Mouse (Mus musculus): ENCODE data around the gene Zbtb42. TPM values are rescaled to one million over a fixed set of nuclear protein-coding genes. Genes with fewer than 3 reads are reported as not detected.
A peak's percentile ranks its signal among the peaks of the same experiment; 100 is the strongest.

Gene Zbtb42
- 9.4 and 9.8 TPM in 2 replicates for polyA plus RNA-seq (2014; fragmentation: Nextera tagmentation; extraction: Ambion mirVana)

DNA sequence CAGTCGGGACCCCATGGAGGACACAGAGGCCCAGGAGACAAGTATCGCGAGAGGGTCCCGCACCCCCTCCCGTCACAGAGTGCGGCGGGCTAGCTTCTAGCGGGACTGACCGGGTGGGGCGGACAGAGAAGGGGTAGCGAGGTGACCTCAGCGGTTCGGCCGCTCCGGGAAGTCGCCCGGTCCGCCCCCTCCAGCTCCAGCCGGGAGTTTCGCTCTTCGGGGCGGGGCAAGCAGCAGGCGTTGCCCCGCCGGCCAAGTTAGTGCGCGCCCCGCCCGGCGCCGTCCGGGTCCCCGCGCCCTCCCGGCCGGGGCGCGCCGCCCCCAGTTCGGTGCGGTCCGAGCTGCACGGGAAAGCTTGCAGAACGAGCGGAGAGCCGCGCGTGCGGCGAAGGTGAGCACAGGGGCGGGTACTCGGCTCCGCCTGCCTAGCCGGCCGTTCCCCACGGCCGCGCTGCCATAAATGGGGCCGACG is at the start of gene Zbtb42:
Gene Zbtb42 (plus strand): TSS at position 274 of the 472 bp plus-strand sequence.
- under 1% methylated on average over 48 of the region's 60 CpGs for WGBS
- Histone ChIP-seq H3K9ac (ENCODE audit: low read length) (peak within 1 kb of the TSS; percentile 60), H3K36me3 (ENCODE audit: control insufficient read depth, insufficient read depth, low read length) (no peaks in the 10 kb centered on the region), H3K27ac (ENCODE audit: low read depth) (peak within 1 kb of the TSS; percentile 83), H3K4me3 (ENCODE audit: low read depth, low read length) (peak within 1 kb of the TSS; percentile 65), H3K4me1 (replicated peaks; ENCODE audit: control insufficient read depth, insufficient read depth, low read length) (peaks cover 26% of the 10 kb centered on the region), H3K9me3 (ENCODE audit: control insufficient read depth, low read length) (no peaks in the 10 kb centered on the region), H3K27me3 (replicated peaks; ENCODE audit: control insufficient read depth, insufficient read depth, low read length) (peaks cover 15% of the 10 kb centered on the region), H3K4me2 (ENCODE audit: low read length) (peak within 1 kb of the TSS; percentile 94)
- DNase-seq (ENCODE audit: low spot score) (peak; percentile 86), ATAC-seq (replicated peaks; ENCODE audit: low FRiP score, low TSS enrichment, low read depth) (peak; percentile 25)

DNA sequence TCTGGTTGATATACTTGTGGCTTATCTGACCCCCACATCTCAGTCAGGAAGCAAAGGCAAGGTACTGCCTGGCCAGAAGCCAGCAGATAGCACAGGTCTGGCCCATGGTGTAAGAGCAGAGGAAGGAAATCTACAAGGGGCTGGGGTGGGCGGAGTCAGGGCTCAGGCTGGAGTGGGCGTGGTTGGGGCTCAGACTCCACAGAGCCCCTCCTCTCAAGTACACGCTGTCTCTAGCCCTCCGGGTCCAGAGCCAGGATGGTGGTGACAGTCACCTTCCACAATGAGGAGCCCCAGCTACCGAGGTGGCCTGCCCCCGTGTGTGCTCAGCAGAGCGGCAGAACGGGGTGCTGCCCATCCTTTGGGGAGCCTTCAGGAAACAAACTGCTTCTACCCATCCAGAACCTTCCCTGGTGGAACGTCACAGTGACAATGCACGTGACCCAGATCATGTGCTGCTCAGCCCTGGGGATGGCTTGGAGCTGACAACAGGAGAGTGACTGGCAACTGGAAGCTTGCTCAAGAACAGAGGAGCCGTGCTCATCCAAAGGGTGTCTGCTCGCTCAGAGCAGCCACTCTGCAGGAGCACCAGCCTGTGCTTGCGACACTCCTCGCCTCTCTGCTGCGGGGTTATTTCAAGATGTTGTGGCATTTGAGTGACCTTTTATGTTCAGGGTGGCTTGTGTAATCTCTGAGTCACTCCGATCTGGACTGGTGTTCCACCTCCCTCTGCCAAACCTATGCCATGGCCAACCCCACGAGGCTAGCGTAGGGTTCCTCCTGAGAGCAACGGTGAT is 49.5 kb upstream of the Zbtb42 start:
- H3K9me3 ChIP-seq (ENCODE audit: control insufficient read depth, low read length): no peaks in the 10 kb centered on the region
- no peaks in the 10 kb centered on the region for H3K27me3 ChIP-seq (replicated peaks; ENCODE audit: control insufficient read depth, insufficient read depth, low read length)
- ATAC-seq (replicated peaks; ENCODE audit: low FRiP score, low TSS enrichment, low read depth) (peak; percentile 83), DNase-seq (ENCODE audit: low spot score) (peak; percentile 78)
- 0 out of 2 replicates have a peak overlapping the region, but pooled peaks have one; percentile 27 for H3K9ac ChIP-seq (ENCODE audit: low read length)
- no peak overlapping the region for H3K27ac ChIP-seq (ENCODE audit: low read depth)
- H3K4me2 ChIP-seq (ENCODE audit: low read length): peak overlapping the region; percentile 53
- 35% methylated on average over 19 of the region's 19 CpGs for WGBS
- peak overlapping the region; percentile 22; the same call in 1 of the 2 replicates for H3K4me3 ChIP-seq (ENCODE audit: low read depth, low read length)
- no peaks in the 10 kb centered on the region for H3K36me3 ChIP-seq (ENCODE audit: control insufficient read depth, insufficient read depth, low read length)
- H3K4me1 ChIP-seq (replicated peaks; ENCODE audit: control insufficient read depth, insufficient read depth, low read length): peaks cover 23% of the 10 kb centered on the region

DNA sequence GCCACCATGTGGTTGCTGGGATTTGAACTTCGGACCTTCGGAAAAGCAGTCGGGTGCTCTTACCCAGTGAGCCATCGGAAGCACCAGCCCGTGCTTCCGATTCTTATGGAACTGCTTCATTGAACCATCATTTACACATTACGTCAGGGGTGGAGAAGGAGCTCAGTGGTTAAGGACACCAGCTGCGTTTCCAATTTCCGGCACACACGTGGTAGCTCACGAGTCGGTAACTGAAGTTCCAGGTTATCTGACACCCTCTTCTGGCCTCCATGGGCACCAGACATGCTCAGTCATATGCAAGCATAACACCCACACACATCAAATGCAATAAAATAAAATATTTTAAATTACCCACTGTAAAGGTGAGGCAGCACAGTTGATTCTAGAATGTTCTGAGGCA is 48.6 kb upstream of the Zbtb42 start:
- Histone ChIP-seq H3K9ac (ENCODE audit: low read length) (no peak overlapping the region), H3K4me3 (ENCODE audit: low read depth, low read length) (no peak overlapping the region), H3K4me1 (replicated peaks; ENCODE audit: control insufficient read depth, insufficient read depth, low read length) (peaks cover 23% of the 10 kb centered on the region), H3K27ac (ENCODE audit: low read depth) (no peak overlapping the region), H3K4me2 (ENCODE audit: low read length) (no peak overlapping the region), H3K27me3 (replicated peaks; ENCODE audit: control insufficient read depth, insufficient read depth, low read length) (no peaks in the 10 kb centered on the region), H3K9me3 (ENCODE audit: control insufficient read depth, low read length) (no peaks in the 10 kb centered on the region), H3K36me3 (ENCODE audit: control insufficient read depth, insufficient read depth, low read length) (no peaks in the 10 kb centered on the region)
- no peak for ATAC-seq (replicated peaks; ENCODE audit: low FRiP score, low TSS enrichment, low read depth)
- no peak for DNase-seq (ENCODE audit: low spot score)
- 95% methylated on average over 12 of the region's 12 CpGs for WGBS

- no peaks in the 10 kb centered on the region for H3K9me3 ChIP-seq (ENCODE audit: control insufficient read depth, low read length)
- no peak overlapping the region for H3K27ac ChIP-seq (ENCODE audit: low read depth)
- H3K4me1 ChIP-seq (replicated peaks; ENCODE audit: control insufficient read depth, insufficient read depth, low read length): peaks cover 23% of the 10 kb centered on the region
- no peak overlapping the region for H3K4me3 ChIP-seq (ENCODE audit: low read depth, low read length)
- no peaks in the 10 kb centered on the region for H3K36me3 ChIP-seq (ENCODE audit: control insufficient read depth, insufficient read depth, low read length)
- no peak for DNase-seq (ENCODE audit: low spot score)
- no peak overlapping the region for H3K9ac ChIP-seq (ENCODE audit: low read length)
- ATAC-seq (replicated peaks; ENCODE audit: low FRiP score, low TSS enrichment, low read depth): no peak
- no peak overlapping the region for H3K4me2 ChIP-seq (ENCODE audit: low read length)
- H3K27me3 ChIP-seq (replicated peaks; ENCODE audit: control insufficient read depth, insufficient read depth, low read length): no peaks in the 10 kb centered on the region
- WGBS: 60% methylated on average over 5 of the region's 5 CpGs
Measured at GRCm38 (mm10) chr12:112630796-112631195, 47.8 kb upstream of the Zbtb42 start.

GRCm38 (mm10) chr12:112631472-112631871 is 47.2 kb upstream of the Zbtb42 start:
- no peaks in the 10 kb centered on the region for H3K27me3 ChIP-seq (replicated peaks; ENCODE audit: control insufficient read depth, insufficient read depth, low read length)
- no peaks in the 10 kb centered on the region for H3K36me3 ChIP-seq (ENCODE audit: control insufficient read depth, insufficient read depth, low read length)
- WGBS: 9% methylated on average over 1 of the region's 1 CpGs
- H3K9me3 ChIP-seq (ENCODE audit: control insufficient read depth, low read length): no peaks in the 10 kb centered on the region
- H3K9ac ChIP-seq (ENCODE audit: low read length): no peak overlapping the region
- ATAC-seq (replicated peaks; ENCODE audit: low FRiP score, low TSS enrichment, low read depth): no peak
- peak overlapping the region; percentile 77; the same call in 1 of the 2 replicates for H3K27ac ChIP-seq (ENCODE audit: low read depth)
- no peak overlapping the region for H3K4me3 ChIP-seq (ENCODE audit: low read depth, low read length)
- no peak overlapping the region for H3K4me2 ChIP-seq (ENCODE audit: low read length)
- no peak for DNase-seq (ENCODE audit: low spot score)
- H3K4me1 ChIP-seq (replicated peaks; ENCODE audit: control insufficient read depth, insufficient read depth, low read length): peaks cover 23% of the 10 kb centered on the region

DNA sequence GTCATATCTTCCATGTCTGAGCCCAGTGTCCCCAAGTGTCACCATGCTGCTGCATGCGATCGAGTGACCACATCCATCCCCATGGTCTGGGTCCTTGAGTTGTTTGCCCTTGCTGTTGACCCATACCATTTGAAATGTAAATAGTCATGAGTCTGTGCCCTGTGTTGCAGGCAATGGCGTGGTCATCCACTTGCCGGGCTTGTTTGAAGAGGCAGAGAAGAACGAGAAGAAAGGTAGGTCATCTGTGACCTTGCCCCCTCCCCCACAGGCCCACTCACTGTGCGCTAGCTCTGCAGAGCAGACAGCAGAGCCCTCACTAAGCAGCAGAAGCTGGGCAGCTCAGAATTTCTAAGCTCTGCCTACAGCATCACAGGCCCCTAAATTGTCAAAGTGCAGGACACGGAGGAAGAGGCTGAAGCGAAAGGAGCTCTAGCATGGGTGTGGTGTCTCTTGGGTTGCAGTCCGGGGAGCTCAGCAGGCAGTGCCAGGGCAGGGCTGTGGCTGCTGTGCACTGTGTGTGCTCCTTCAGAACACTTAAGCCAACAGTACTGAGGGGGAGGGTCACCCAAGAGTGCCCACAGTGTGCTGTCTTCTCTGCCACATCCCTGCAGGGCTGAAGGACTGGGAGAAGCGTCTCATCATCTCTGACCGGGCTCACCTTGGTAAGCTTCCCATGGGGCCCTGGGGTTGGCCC is 46.4 kb upstream of the Zbtb42 start:
- ATAC-seq (replicated peaks; ENCODE audit: low FRiP score, low TSS enrichment, low read depth): no peak
- H3K4me3 ChIP-seq (ENCODE audit: low read depth, low read length): no peak overlapping the region
- no peak overlapping the region for H3K9ac ChIP-seq (ENCODE audit: low read length)
- peaks cover 23% of the 10 kb centered on the region for H3K4me1 ChIP-seq (replicated peaks; ENCODE audit: control insufficient read depth, insufficient read depth, low read length)
- H3K9me3 ChIP-seq (ENCODE audit: control insufficient read depth, low read length): no peaks in the 10 kb centered on the region
- H3K27me3 ChIP-seq (replicated peaks; ENCODE audit: control insufficient read depth, insufficient read depth, low read length): no peaks in the 10 kb centered on the region
- no peaks in the 10 kb centered on the region for H3K36me3 ChIP-seq (ENCODE audit: control insufficient read depth, insufficient read depth, low read length)
- H3K4me2 ChIP-seq (ENCODE audit: low read length): no peak overlapping the region
- H3K27ac ChIP-seq (ENCODE audit: low read depth): peak overlapping the region; percentile 77; the same call in 1 of the 2 replicates
- DNase-seq (ENCODE audit: low spot score): no peak
- 57% methylated on average over 11 of the region's 11 CpGs for WGBS

DNA sequence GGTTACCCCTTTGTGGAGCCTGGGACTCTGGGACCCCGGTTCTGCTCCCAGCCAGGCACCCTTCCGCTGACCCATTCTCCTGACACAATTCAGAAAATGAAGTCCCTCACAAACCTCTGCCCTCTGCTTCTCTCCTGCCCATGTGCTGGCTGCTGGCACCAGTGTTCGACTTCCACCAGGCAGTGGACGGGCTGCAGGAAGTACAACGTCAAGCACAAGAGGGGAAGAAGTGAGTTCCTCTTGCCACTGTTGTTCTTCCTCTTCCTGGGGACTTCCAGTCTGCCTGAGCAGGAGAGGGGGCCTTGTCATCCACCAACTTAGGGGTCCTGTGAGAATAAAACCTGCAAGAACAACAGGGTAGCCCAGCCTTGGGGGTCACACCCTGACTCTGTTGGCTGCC is 45.7 kb upstream of the Zbtb42 start:
- DNase-seq (ENCODE audit: low spot score) (no peak), ATAC-seq (replicated peaks; ENCODE audit: low FRiP score, low TSS enrichment, low read depth) (no peak)
- H3K4me1 ChIP-seq (replicated peaks; ENCODE audit: control insufficient read depth, insufficient read depth, low read length): peaks cover 23% of the 10 kb centered on the region
- H3K4me3 ChIP-seq (ENCODE audit: low read depth, low read length): no peak overlapping the region
- no peaks in the 10 kb centered on the region for H3K27me3 ChIP-seq (replicated peaks; ENCODE audit: control insufficient read depth, insufficient read depth, low read length)
- no peak overlapping the region for H3K4me2 ChIP-seq (ENCODE audit: low read length)
- H3K27ac ChIP-seq (ENCODE audit: low read depth): no peak overlapping the region
- no peaks in the 10 kb centered on the region for H3K36me3 ChIP-seq (ENCODE audit: control insufficient read depth, insufficient read depth, low read length)
- H3K9me3 ChIP-seq (ENCODE audit: control insufficient read depth, low read length): no peaks in the 10 kb centered on the region
- H3K9ac ChIP-seq (ENCODE audit: low read length): no peak overlapping the region
- WGBS: 72% methylated on average over 5 of the region's 5 CpGs

DNA sequence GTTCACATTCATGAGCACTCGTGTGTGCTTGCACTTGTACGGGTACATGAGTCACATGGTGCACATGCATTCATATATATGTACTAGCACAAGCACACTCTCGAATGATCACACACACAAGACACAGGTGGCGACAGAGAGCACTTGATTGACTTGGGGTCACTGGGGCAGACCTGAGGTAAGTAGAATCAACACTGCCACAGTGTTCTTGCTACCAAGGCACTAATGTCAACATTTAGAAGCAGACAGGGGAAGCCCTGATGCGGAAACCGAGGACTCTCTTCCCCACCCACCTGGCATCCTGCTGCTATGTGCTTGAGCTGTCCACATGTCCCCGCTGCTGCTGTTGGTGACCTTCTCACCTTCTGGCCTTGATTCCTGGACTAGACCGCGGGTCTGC is 44.9 kb upstream of the Zbtb42 start:
- peaks cover 21% of the 10 kb centered on the region for H3K4me1 ChIP-seq (replicated peaks; ENCODE audit: control insufficient read depth, insufficient read depth, low read length)
- H3K4me3 ChIP-seq (ENCODE audit: low read depth, low read length): no peak overlapping the region
- no peaks in the 10 kb centered on the region for H3K27me3 ChIP-seq (replicated peaks; ENCODE audit: control insufficient read depth, insufficient read depth, low read length)
- WGBS: 64% methylated on average over 9 of the region's 9 CpGs
- H3K9me3 ChIP-seq (ENCODE audit: control insufficient read depth, low read length): no peaks in the 10 kb centered on the region
- H3K4me2 ChIP-seq (ENCODE audit: low read length): no peak overlapping the region
- H3K9ac ChIP-seq (ENCODE audit: low read length): no peak overlapping the region
- no peak overlapping the region for H3K27ac ChIP-seq (ENCODE audit: low read depth)
- DNase-seq (ENCODE audit: low spot score) (no peak), ATAC-seq (replicated peaks; ENCODE audit: low FRiP score, low TSS enrichment, low read depth) (no peak)
- no peaks in the 10 kb centered on the region for H3K36me3 ChIP-seq (ENCODE audit: control insufficient read depth, insufficient read depth, low read length)
